Mouse (Mus musculus) ovary, adult 18-20 months (tissue): ENCODE results near the gene Skil.

Experiments used
- DNase-seq: peaks from one replicate; pipeline ENCODE4 v3.0.0; 2022; ENCODE audit warnings: low spot score, mixed read lengths

The Skil gene

DNA sequence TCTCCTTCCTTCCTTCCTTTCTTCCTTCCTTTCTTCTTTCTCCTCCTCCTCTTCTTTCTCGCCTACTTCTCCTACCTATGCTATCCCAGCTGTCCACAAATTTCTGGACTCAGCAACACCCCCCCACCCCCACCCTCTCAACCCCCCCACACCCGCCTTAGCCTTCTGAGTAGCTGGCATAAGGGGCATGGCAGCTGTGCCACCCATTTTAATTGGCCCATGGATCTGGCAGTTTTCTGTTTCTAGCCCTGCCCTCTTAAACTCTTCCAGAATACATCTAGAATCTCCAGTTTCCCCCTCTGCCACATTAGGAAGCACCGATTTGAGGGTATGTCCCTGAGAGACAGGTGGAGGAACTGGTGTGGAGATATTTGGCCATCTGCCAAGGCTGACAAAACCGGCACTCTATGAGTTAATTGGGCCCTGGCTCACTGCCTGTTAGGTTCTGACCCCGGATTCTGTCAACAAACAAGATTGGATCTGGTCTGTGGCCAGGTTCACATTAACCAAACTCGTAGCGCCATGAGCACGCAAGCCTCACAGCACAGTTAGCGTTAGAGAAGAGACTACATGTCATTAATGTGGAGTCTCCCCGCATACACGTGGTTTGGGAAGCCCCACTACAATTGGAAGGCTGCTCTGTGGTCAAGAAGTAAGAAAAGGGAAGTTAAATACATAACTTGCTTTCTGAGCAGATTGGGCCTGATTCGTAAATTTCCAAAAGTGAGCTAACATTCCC lies 11.2 kb upstream of the Skil start:
- peak; percentile 13 for DNase-seq

GRCm38 (mm10) chr3:31085000-31085399 lies 9.9 kb upstream of the Skil start:
- no peak for DNase-seq

DNA sequence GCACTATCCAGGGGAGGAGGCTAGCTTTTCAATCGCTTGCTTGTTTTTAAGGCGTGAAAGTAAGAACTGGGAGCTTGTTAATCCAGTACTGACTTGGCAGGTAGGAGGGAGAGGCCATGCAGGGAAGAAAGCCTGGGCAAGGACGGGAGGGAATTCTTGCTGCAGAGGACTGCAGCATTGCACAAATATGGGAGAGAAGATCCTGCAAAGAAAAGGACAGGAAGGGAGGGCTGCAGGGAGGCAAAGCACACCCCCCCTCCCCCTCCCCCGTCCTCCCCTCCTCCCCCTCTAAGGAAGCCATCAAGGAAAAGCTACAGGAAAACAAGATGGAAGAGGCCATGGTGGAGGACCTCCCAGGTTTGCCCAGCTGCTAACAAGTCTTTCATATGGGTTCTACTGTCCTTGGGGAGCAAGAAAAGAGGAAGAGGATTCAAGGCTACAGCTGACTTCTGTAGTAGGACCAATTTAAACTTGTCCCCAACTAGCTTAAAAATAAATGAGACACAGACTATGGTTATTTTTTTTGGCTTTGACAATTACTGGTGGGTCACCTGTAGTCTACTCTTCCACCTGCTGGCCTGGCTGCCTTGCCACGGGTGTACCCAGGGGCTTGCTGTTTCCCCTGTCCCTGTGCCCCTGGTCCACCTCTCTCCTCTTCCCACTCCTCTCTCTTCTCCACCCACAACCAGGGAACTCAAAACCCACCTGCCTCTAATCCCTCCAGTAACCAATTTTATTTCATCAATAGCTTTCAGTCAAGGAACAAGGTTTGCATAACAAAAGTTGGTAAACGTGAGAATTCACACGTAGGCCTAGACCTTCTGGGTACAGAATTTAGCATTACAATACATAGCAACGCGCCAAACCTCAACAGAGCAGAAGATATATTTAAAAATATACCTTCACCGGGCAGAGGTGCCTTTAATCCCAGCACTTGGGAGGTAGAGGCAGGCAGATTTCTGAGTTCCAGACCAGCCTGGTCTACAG lies 5.8 kb upstream of the Skil start:
- DNase-seq = no peak

DNA sequence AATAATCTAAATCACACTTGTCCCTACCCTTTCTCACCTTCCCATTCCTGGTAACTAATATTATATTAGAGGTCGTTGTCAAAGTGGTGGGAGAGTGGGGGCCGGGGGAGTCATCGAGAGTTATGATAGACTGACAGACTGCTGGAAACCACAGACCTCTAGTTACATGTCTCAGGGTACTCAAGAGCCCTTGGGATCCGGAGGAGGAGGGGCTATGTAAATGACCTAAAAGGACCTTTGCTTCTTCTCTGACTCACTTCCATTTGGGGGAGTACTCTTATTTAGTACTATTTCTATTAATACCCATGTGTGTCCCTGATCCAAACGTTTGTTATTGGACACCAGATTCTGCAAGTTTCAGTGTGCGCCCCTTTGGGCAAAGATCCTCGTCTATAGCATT lies 4.9 kb upstream of the Skil start:
- no peak for DNase-seq

- DNase-seq = no peak
Measured at GRCm38 (mm10) chr3:31093196-31093595, 1.7 kb upstream of the Skil start.

DNA sequence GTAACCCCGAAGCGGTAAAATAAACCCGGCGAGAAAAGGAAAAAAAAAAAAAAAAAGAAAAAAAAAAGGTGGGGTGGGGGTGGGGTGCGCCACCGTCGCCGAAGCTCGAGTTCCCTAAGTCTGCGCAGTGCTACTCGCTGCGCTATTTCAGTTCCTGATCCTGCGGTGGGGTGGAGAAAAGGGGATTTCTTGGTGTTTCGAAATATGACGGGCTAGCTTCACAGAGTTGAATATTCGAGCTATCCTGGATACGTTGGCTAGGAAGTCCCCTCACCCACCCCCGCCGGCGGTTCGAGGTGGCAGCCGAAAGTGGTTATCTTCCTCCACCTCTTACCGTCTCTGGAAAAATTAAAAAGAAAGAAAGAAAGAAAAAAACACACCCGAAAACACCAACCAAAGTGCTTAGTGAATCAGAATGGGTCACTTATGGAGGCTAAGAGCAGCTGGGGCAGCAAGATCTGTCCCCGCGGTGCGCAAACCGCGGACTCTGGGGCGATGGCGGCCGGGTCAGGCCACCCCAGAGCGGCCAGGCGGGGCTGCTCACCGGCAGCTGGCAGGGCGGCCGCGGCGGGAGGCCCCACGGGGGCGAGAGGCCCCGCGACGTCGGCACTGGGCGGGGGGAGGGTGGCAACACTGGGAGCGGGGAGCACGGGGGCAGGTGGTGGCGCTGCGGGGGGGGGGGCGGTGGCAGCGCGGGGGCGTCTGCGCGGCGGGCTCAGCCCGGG lies 1.1 kb upstream of the Skil start:
- peak; percentile 55 for DNase-seq

GRCm38 (mm10) chr3:31095179-31095490 lies 277 bp downstream of the Skil start:
- DNase-seq = no peak

- DNase-seq = peak; percentile 37
Measured at GRCm38 (mm10) chr3:31095491-31096154, 765 bp downstream of the Skil start.

DNA sequence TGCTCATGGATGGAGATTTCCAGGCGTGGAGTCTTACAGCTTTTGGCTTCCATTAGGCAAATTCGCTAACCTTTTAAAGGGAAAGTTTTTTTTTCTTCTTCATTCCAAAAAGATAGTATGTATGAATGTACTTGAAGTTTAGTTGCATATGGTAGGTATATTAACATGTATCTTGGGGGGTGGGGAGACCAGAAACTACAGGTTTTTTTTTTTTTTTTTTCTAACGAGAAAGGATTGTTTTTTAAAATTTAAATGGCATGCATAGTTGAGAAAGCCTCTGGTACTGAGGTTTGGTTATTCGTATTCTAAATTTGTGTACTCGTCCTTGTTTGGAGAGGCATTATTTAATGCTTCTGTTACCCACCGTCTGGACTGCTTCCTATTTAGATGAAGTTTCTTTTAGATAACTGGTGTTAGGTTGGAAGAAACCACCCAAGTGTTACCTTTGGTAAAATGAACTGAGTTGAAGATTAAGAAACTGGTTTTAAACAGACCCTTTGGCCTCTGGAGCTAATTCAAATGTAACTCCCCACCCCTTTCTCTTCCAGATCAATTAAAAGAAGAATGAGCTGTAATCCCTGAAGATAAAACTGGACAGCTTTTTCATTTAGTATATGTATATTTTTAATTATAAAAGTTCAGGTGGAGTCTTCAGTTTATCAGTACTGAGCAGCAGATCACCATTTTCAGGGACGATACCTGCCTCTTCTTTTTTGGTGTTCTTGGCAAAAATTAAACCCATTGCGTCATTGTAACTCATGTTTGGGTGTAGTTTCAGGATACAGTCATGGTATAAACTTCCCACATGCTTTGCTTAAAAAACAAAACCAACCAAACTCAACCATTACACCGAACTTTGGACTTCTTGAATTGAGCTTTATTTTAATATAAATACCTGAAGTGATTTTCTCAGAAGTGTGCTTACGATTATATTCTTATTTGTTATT lies 1.6 kb downstream of the Skil start:
- DNase-seq = no peak

- DNase-seq = no peak
Measured at GRCm38 (mm10) chr3:31097102-31097720, 2.4 kb downstream of the Skil start.

GRCm38 (mm10) chr3:31097976-31098375 lies 3.1 kb downstream of the Skil start:
- no peak for DNase-seq

- DNase-seq = no peak
Measured at GRCm38 (mm10) chr3:31098556-31098955, 3.7 kb downstream of the Skil start.

DNA sequence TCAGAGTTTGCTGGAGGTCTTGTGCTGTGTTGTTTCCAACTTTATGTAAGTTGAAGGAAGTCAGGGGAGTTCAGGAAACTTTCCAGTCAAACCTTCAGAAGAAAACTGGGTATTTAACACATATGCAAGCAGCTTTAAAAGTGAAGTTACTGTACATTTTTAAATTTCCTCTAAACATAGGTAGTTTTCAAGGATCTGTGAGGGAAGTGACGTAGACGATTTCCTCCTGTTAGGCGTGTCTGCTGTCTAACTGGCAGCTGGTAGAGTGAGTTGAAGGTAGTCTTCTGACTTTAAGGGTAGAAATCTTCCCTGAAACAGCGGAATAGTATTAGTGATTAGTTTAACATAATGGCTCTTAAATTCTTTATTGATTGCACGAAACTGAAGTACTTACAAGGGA lies 5.2 kb downstream of the Skil start:
- DNase-seq = no peak

GRCm38 (mm10) chr3:31100802-31101201 lies 5.9 kb downstream of the Skil start:
- DNase-seq = no peak

DNA sequence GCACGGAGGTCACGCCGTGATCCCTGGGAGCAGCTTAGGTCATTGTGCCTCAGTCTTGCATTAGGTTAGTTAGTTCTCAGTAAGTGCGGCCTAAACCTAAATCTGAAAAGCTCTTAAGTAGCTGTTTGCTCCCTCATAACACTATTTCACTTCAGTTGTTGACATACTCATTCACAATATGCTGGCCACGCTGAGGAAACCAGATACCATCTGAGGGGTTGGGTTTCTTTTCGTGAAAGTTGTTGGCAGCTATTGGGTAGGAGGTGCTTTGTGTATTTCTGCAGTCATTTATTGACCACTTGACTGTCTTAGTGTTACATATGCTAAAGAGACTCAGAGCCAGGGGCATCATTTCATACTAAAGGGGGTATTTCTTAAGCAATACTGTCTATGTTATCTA lies 10.1 kb downstream of the Skil start:
- DNase-seq = no peak

GRCm38 (mm10) chr3:31106597-31106996 lies 11.7 kb downstream of the Skil start:
- no peak for DNase-seq

DNA sequence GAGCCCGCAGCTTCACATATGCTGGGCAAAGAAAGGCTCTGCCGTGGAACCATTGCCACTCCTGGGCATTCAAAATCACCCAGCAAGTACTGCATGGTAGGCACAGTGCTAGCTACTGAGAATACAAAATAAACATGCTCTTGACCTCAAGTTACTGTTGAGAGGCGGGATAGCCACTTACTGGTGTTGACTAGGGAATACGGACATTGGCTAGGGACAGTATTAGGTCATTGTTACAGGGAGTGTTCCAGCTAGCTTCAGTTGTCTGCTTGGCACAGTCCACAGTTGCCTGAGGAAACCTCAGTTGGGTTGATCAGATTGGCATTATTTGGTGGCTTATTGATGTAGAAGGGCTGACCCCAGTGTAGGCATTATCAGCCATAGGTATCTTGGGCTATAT lies 12.8 kb downstream of the Skil start:
- no peak for DNase-seq

DNA sequence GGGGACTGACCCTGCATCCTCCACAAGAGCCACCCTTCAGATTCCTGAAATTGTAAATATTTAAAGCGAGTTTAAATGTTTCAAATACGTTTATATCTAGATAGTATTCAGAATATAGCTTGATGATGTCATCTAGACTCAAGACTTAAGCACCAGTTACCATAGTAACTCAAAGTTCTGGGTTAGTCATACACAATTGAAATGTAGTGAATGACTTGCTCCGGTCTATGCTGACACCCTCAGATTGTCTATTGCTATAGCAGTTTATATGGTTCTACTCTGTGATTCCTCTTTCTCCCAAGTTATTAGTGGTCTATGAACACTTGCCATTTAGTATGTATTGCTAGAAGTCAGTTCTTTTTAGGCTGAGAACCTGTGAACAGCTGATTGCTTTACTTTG lies 14.2 kb downstream of the Skil start:
- DNase-seq = no peak

DNA sequence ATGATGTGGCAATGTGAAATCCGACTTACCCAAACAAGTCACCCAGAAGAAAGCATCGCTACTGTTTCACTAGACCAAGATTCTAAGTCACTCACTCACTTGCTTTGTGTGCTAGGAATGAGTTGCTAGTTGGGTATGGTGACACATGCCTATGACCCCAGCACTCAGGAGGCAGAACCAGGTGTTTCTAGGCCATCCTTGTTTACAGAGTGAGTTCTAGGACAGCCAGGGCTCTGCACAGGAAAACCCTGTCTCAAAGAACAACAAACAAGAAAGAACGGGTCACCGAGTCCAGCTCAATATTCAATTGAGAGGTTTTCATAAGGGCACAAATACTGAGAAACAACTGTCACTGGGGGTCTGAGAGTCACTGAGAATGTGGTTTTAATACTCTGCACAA lies 28.2 kb downstream of the Skil start:
- no peak for DNase-seq

DNA sequence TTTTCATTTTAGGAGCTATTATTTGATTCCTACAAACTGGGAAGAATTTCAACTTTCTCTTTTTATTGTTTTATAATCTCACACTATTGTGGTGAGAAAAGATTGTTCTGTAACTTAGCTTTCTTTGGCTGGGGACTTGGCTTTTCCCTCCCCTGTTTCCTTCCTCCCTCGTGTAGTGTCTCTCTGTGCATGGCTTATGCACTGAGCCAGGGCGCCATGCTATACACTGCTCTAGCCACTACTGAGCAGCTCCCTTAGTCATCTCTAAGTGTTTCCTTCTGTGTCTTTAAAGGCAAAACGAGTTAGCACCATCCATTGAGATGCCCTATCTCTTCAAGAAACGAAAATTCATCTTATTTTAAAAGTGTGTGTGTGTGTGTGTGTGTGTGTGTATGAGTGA lies 31.4 kb downstream of the Skil start:
- DNase-seq = no peak

- peak; percentile 70 for DNase-seq
Measured at GRCm38 (mm10) chr3:31126848-31127247, 32.0 kb downstream of the Skil start.
